35 mouse cellular contexts compared by ENCODE assay signal in the genomic region with DNA sequence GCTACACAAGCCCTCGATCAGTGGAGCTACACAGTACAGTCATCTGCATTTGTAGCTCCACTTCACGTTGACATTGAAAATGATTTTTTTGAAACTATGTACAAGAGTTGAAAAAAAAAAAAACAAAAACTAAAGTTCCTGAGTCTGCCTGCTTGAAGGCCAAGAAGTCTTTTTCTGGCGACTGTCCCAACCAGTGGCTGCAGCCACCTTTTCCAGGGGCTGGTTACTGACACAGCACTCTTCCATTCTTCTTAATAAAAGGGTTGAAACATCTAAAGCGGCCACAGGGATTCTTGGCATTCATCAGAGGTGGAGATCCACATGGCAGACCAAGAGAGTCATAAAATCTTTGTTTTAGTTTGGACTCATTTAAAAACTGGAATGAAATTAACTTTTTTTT.
"Had no signal": no experiment of that assay in that cellular context is flagged by ENCODE, and none has a peak within 500 bp of the region (broad histone marks: within the 10 kb centered on the region; RNA-seq: fewer than 3 reads in every experiment).

No protein-coding gene starts in this region.

- H3K36me3 ChIP-seq: heart, embryonic 10.5 days; heart, embryonic 12.5 days; heart, embryonic 13.5 days; heart, embryonic 15.5 days; hindbrain, embryonic 10.5 days; hindbrain, embryonic 12.5 days; hindbrain, embryonic 13.5 days; hindbrain, embryonic 15.5 days; intestine, embryonic 15.5 days; kidney, embryonic 15.5 days had no signal

- H3K27ac ChIP-seq: heart, embryonic 10.5 days; heart, embryonic 13.5 days; heart, embryonic 15.5 days; hindbrain, embryonic 10.5 days; hindbrain, embryonic 12.5 days; hindbrain, embryonic 13.5 days; hindbrain, embryonic 14.5 days; hindbrain, embryonic 15.5 days; hindbrain, postnatal 0 days; intestine, embryonic 15.5 days; kidney, embryonic 15.5 days; kidney, postnatal 0 days; layer of hippocampus, adult 2 months had no signal

- H3K9ac ChIP-seq: heart, embryonic 12.5 days; heart, embryonic 13.5 days; heart, embryonic 15.5 days; hindbrain, embryonic 12.5 days; hindbrain, embryonic 13.5 days; hindbrain, embryonic 14.5 days; hindbrain, embryonic 15.5 days; intestine, embryonic 15.5 days; kidney, embryonic 15.5 days had no signal

- H3K9me3 ChIP-seq: heart, embryonic 10.5 days; heart, embryonic 12.5 days; heart, embryonic 13.5 days; heart, embryonic 15.5 days; hindbrain, embryonic 10.5 days; hindbrain, embryonic 12.5 days; hindbrain, embryonic 13.5 days; hindbrain, embryonic 15.5 days; intestine, embryonic 15.5 days; kidney, embryonic 15.5 days had no signal

- H3K4me3 ChIP-seq: heart, embryonic 10.5 days; heart, embryonic 12.5 days; heart, embryonic 13.5 days; heart, embryonic 15.5 days; hindbrain, embryonic 10.5 days; hindbrain, embryonic 12.5 days; hindbrain, embryonic 13.5 days; hindbrain, embryonic 15.5 days; intestine, embryonic 15.5 days; kidney, embryonic 15.5 days; layer of hippocampus, adult 2 months had no signal

- DNase-seq: heart, postnatal 10 days; heart, postnatal 14 days; heart, postnatal 36 days; heart, postnatal 4 days; kidney, adult 11 months; kidney, adult 18-20 months; kidney, adult 2 months; kidney, adult 8-10 months; kidney, adult 9 months; kidney, postnatal 10 days; kidney, postnatal 14 days; kidney, postnatal 25 days; kidney, postnatal 36 days; kidney, postnatal 4 days; layer of hippocampus, adult 9-11 months; layer of hippocampus, postnatal 36 days had no signal

- H3K4me1 ChIP-seq: heart, embryonic 10.5 days; heart, embryonic 12.5 days; hindbrain, embryonic 10.5 days; hindbrain, embryonic 12.5 days; hindbrain, embryonic 13.5 days; hindbrain, embryonic 15.5 days; intestine, embryonic 15.5 days had no signal

- H3K27me3 ChIP-seq: heart, embryonic 12.5 days; heart, embryonic 13.5 days; heart, embryonic 15.5 days; hindbrain, embryonic 12.5 days; hindbrain, embryonic 13.5 days; hindbrain, embryonic 15.5 days; intestine, embryonic 15.5 days; kidney, embryonic 15.5 days had no signal

- ATAC-seq: hindbrain, embryonic 16.5 days; hindbrain, postnatal 0 days; inflammation-experienced regulatory T-cells, adult 6 months; intestine, embryonic 15.5 days; intestine, embryonic 16.5 days; intestine, postnatal 0 days had no signal

- H3K4me2 ChIP-seq: heart, embryonic 11.5 days; heart, embryonic 12.5 days; heart, embryonic 13.5 days; heart, embryonic 15.5 days; hindbrain, embryonic 12.5 days; hindbrain, embryonic 13.5 days; hindbrain, embryonic 14.5 days; hindbrain, embryonic 15.5 days; intestine, embryonic 15.5 days; kidney, embryonic 15.5 days had no signal
